Mouse (Mus musculus) monocyte, adult 2 months (primary cell): Measurements from ENCODE around the gene Pcbp3.
"Not testable (repeated sequence)": the region's sequence is repeated elsewhere in the genome, so short reads cannot be mapped to it uniquely, and the experiment has no call there.

Experiments
- DNase-seq, 2 experiments: peaks; one replicate each; pipeline ENCODE4 v3.0.0; 2022; ENCODE audit warnings: low spot score in 2 of 2, low read depth in 1 of 2

Gene Pcbp3

DNA sequence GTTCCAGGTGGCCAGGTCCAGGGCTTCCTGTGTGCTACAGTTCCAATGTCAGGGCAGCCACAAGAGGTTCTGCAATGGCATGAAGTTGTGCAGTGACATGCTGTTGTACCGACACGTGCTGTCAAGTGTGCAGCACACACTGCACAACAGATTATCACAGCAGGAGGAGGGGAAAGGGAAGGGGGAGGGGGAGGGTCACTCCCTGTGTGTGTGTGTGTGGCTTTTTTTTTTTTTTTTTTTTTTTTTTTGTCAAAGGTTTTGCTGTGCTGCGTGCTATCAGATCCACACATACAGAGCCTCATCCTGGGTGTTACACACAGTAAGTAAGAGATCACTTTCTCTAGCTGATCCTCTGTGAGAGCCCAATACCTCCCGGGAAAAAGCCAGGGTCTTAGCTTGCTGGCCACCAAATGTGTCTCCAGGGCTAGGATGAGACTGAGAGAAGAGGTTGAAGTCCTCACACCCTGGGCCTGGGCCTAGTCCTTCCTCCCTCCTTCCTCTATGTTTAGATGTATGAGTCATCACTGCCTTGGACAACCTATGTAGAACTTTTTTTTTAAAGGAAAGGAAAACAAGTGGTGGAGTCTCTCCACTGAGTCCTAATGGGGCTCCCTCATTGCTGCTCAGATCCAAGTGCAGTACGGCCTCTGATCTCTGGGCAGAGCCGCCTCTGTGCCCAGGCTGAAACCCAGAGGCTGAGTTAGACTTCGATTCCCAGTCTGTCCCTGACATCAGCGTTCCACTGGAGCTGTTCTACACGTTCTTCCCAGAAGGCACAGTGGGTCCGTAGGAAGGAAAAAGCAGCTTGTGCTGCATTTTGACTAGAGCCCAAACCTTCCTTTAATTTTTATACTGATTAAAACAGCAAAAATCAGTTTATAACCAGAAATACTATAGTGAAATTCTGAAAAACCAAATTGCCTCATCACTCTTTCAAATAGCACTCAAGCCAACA lies 153.0 kb downstream of the Pcbp3 start:
- DNase-seq = no peak

GRCm38 (mm10) chr10:76802500-76802885 lies 159.2 kb downstream of the Pcbp3 start:
- DNase-seq = no peak

- DNase-seq = no peak
These were observed 159.7 kb downstream of the Pcbp3 start for GRCm38 (mm10) chr10:76801841-76802499.

DNA sequence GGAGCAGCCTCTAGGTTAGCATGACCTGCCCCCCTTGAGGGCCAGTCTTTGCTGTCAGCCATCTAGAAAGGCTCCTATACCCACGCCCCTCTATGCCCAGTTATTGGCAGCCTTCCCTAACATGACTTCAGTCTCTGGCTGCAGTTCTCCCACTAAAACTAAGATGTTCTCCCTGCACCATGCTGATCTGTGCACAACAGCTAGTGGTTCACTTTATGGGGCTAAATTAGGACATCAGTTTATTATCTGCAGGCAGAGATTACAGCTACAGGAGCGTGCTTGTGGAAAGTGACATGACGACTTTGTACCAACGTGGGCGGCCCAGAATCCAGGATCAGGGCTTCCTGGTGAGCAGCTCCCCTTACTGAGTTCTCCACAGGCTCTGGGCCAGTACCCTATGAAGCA lies 160.4 kb downstream of the Pcbp3 start:
- DNase-seq = no peak

DNA sequence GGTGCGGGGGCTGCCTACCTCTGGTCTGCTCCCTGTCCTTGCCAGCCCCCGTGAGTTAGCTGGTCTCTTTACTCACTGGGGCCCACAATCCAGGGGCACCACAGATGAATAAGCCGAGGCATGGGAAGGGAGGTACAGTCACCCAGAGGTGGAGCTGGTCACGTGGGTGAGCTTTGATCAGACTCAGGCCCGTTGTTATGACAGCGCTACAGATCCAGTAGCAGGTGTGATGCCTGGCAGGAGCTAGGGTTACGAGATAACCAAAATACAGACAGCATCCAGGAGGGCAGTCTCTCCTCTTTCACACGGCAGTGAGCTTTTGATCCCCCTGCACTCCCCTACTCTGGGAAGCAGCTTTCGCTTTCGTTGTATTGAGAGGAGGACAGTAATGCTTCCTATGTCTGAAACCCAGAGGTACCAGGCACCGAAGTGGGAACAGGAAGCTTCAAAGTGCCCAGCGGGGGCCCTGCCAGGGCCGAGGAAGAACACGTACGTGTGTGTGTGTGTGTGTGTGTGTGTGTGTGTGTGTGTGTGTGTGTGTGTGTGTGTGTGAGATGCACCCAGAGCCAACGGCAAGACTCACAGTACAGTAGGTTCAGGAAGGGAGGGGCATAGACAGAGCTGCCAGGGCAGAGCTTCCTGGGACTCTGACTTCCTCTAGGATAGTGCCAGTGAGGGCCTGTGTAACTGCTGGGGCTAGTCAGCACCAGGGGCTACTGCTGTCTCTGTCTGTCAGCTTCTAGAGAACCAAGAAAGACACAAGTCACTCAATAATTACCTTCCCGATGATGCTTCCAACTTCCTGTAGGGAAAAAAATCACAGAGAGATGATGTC lies 162.7 kb downstream of the Pcbp3 start:
- DNase-seq = no peak

- no peak for DNase-seq
These were observed 167.6 kb downstream of the Pcbp3 start for GRCm38 (mm10) chr10:76794102-76794501.

GRCm38 (mm10) chr10:76791475-76791874 lies 170.2 kb downstream of the Pcbp3 start:
- DNase-seq = no peak

DNA sequence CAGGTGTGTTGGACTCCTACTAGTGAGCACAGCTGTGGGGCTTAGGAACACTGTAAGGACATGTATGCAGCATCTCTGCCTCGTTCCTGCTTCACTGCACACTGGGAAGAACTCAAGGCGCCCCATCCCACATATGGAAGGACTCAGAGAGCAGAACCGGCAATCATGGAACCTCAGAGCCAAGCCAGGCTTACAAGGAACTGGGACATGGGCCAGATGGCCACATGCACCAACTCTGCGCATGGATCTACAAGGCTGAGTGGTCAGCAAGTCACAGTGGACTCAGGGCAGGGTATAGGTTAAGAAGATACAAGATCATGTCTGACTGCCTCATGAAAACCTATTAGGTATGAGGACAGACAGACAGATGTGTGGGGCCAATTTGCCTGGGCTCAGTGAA lies 171.8 kb downstream of the Pcbp3 start:
- DNase-seq = no peak

- no peak for DNase-seq
These were observed 176.4 kb downstream of the Pcbp3 start for GRCm38 (mm10) chr10:76785312-76785711.

DNA sequence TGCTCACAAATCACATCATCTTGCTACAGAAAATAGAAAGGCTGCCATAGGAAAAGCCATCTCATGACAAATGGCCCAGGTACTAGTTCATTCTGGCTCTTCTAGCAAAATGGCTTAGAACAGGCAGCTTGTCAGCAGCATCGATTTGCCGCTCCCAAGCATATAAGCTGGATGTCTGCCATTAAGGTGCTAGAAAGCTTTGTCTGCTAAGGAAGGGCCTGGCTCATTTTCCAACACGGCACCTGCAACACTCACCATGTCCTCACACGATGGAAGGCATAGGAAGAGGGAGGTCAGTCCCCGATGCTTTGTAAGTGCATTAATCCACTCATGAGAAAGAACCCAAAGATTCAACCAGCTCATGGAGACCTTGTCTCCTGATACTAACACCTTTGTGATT lies 182.5 kb downstream of the Pcbp3 start:
- DNase-seq = no peak

DNA sequence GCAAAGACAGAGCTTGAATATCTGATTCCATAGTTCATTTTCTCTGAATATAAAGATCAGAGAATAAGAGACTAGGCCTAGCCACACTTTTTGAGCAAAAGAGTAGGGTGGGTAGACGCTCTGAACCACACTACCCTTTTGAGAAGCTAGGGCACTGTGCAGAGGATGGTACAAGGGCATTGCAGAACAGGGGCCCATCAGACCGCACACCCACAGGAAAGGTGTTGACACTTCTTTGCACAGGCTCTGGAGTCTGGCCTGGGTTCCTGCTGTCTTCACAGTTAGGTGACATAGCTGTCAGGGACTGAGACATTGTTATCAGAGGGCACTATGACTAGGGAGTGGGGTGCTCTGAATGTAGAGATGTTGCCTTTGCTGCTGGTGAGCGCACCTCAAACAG lies 190.1 kb downstream of the Pcbp3 start:
- DNase-seq = no peak

GRCm38 (mm10) chr10:76771086-76771485 lies 190.6 kb downstream of the Pcbp3 start:
- DNase-seq = no peak

GRCm38 (mm10) chr10:76769581-76769980 lies 192.1 kb downstream of the Pcbp3 start:
- DNase-seq = no peak

- no peak for DNase-seq
These were observed 195.5 kb downstream of the Pcbp3 start for GRCm38 (mm10) chr10:76766196-76766595.

GRCm38 (mm10) chr10:76764927-76765326 lies 196.8 kb downstream of the Pcbp3 start:
- no peak for DNase-seq

- DNase-seq = no peak
These were observed 198.7 kb downstream of the Pcbp3 start for GRCm38 (mm10) chr10:76763016-76763415.

GRCm38 (mm10) chr10:76762411-76762810 lies 199.3 kb downstream of the Pcbp3 start:
- DNase-seq = no peak

- no peak for DNase-seq
These were observed 201.8 kb downstream of the Pcbp3 start for GRCm38 (mm10) chr10:76759878-76760277.

GRCm38 (mm10) chr10:76753640-76754039 lies 208.0 kb downstream of the Pcbp3 start:
- no peak for DNase-seq

- DNase-seq = not testable (repeated sequence)
These were observed 217.4 kb downstream of the Pcbp3 start for GRCm38 (mm10) chr10:76744267-76744666.

DNA sequence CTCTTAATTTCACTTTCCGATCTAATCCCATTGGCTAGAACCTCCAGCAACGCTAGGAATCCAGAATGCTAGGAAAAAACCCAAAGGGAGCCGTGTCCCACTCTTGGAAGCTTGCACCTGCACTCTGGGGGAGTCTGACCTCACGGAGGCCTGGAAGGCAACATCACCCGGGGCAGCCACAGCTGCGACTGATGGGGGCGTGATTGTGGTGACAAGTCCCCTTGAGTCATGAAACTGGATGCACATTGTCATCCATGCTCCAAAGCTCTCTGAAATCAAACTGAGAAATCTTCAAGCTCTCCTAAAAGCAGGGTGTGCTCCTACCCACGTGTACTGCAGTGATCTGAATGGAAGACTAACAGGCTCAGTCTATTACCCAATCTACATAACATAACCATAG lies 224.9 kb downstream of the Pcbp3 start:
- no peak for DNase-seq
